Mouse (Mus musculus): ENCODE measurements around the gene Pde12.
"Not testable (repeated sequence)": the region's sequence is repeated elsewhere in the genome, so short reads cannot be mapped to it uniquely, and the experiment has no call there.

Pde12 gene

GRCm38 (mm10) chr14:26669292-26670073 is at the start of gene Pde12:
Gene Pde12, minus strand, starts transcription at chr14:26669883.
- DNase-seq (ENCODE audit: low read depth, low spot score): peak; percentile 98

- not testable (repeated sequence) for DNase-seq (ENCODE audit: low read depth, low spot score)
Observed at GRCm38 (mm10) chr14:26705246-26705645, 35.6 kb upstream of the Pde12 start.

GRCm38 (mm10) chr14:26697912-26698311 is 28.2 kb upstream of the Pde12 start:
- peak; percentile 32 for DNase-seq (ENCODE audit: low read depth, low spot score)

GRCm38 (mm10) chr14:26692974-26693373 is 23.3 kb upstream of the Pde12 start, which contains the start of gene Dnah12:
Gene Dnah12, plus strand, starts transcription at chr14:26693274.
- no peak for DNase-seq (ENCODE audit: low read depth, low spot score)

GRCm38 (mm10) chr14:26691363-26691762 is 21.7 kb upstream of the Pde12 start:
- DNase-seq (ENCODE audit: low read depth, low spot score): peak; percentile 3

- no peak for DNase-seq (ENCODE audit: low read depth, low spot score)
Observed at GRCm38 (mm10) chr14:26690727-26691126, 21.0 kb upstream of the Pde12 start.

GRCm38 (mm10) chr14:26675791-26676190 is 6.1 kb upstream of the Pde12 start:
- no peak for DNase-seq (ENCODE audit: low read depth, low spot score)

- no peak for DNase-seq (ENCODE audit: low read depth, low spot score)
Observed at GRCm38 (mm10) chr14:26675371-26675770, 5.7 kb upstream of the Pde12 start.

- DNase-seq (ENCODE audit: low read depth, low spot score): not testable (repeated sequence)
Observed at GRCm38 (mm10) chr14:26674476-26675169, 4.9 kb upstream of the Pde12 start.

- not testable (repeated sequence) for DNase-seq (ENCODE audit: low read depth, low spot score)
Observed at GRCm38 (mm10) chr14:26671870-26672615, 2.4 kb upstream of the Pde12 start.

GRCm38 (mm10) chr14:26670964-26671363 is 1.3 kb upstream of the Pde12 start:
- no peak for DNase-seq (ENCODE audit: low read depth, low spot score)

GRCm38 (mm10) chr14:26668371-26669291 is 1.1 kb downstream of the Pde12 start:
- peak; percentile 70 for DNase-seq (ENCODE audit: low read depth, low spot score)

GRCm38 (mm10) chr14:26667991-26668370 is 1.7 kb downstream of the Pde12 start:
- DNase-seq (ENCODE audit: low read depth, low spot score): no peak

GRCm38 (mm10) chr14:26663851-26664250 is 5.8 kb downstream of the Pde12 start:
- DNase-seq (ENCODE audit: low read depth, low spot score): no peak

GRCm38 (mm10) chr14:26662488-26662887 is 7.2 kb downstream of the Pde12 start:
- DNase-seq (ENCODE audit: low read depth, low spot score): no peak

- no peak for DNase-seq (ENCODE audit: low read depth, low spot score)
Observed at GRCm38 (mm10) chr14:26662016-26662415, 7.7 kb downstream of the Pde12 start.

- no peak for DNase-seq (ENCODE audit: low read depth, low spot score)
Observed at GRCm38 (mm10) chr14:26660233-26660632, 9.4 kb downstream of the Pde12 start.

- DNase-seq (ENCODE audit: low read depth, low spot score): no peak
Observed at GRCm38 (mm10) chr14:26658178-26658577, 11.5 kb downstream of the Pde12 start.

- DNase-seq (ENCODE audit: low read depth, low spot score): peak; percentile 33
Observed at GRCm38 (mm10) chr14:26651901-26652300, 17.8 kb downstream of the Pde12 start.

GRCm38 (mm10) chr14:26647811-26648210 is 21.9 kb downstream of the Pde12 start:
- no peak for DNase-seq (ENCODE audit: low read depth, low spot score)

Measured in brain, adult 2 months (tissue).